Mouse (Mus musculus) ES-E14 (cell line): ENCODE measurements around the gene Fbxw10.

Experiments used
- HCFC1 ChIP-seq: IDR thresholded peaks from 2 replicates; pipeline ENCODE4 v1.6.1; 2012; ENCODE audit warnings: low read length, inconsistent platforms, borderline replicate concordance; ENCODE audit not compliant: insufficient read depth
- MAFK ChIP-seq: IDR thresholded peaks from 2 replicates; pipeline ENCODE4 v1.6.1; 2014; ENCODE audit warnings: mild to moderate bottlenecking, low read depth, low read length, inconsistent platforms; ENCODE audit not compliant: insufficient read depth
- ZC3H11A ChIP-seq: IDR thresholded peaks from 2 replicates; pipeline ENCODE4 v1.6.1; 2012; ENCODE audit warnings: low read depth, mild to moderate bottlenecking, inconsistent platforms, low read length, borderline replicate concordance
- ZNF384 ChIP-seq: IDR thresholded peaks from 2 replicates; pipeline ENCODE4 v1.6.1; 2012; ENCODE audit warnings: low read depth, low read length, inconsistent platforms

- TF ChIP-seq ZC3H11A (peak; percentile 67), HCFC1 (no peak), ZNF384 (no peak), MAFK (no peak)
Measured at GRCm38 (mm10) chr11:62901699-62902323, 54.9 kb downstream of the Fbxw10 start.
